Mouse (Mus musculus) limb, embryonic 11.5 days (tissue): ENCODE results near the gene Tnfaip8l3. TPM values are rescaled to one million over a fixed set of nuclear protein-coding genes. Genes with fewer than 3 reads are reported as not detected.
"Not testable (repeated sequence)": the region's sequence is repeated elsewhere in the genome, so short reads cannot be mapped to it uniquely, and the experiment has no call there.

Experiments used
- ATAC-seq: fragments of 200-750 bp; cut with Nextera tagmentation; 2 replicates; pipeline ENCODE4 v1.8.0; 2017; ENCODE audit warnings: low read depth; ENCODE audit not compliant: insufficient number of reproducible peaks, low FRiP score, low TSS enrichment
- DNase-seq: peaks from one replicate; pipeline ENCODE4 v3.0.0-alpha.2; 2015; ENCODE audit warnings: low spot score
- H3K27ac ChIP-seq: fragments of 300-500 bp; sonication (generic); replicated peaks from 2 replicates; pipeline ENCODE4 v1.5.1; 2014; ENCODE audit warnings: low read depth, mild to moderate bottlenecking, low read length
- H3K27me3 ChIP-seq: fragments of 300-500 bp; sonication (generic); 2 replicates; pipeline ENCODE4 v1.6.1; 2014; ENCODE audit warnings: mild to moderate bottlenecking, low read length, mixed read lengths; ENCODE audit not compliant: control insufficient read depth, insufficient read depth
- H3K36me3 ChIP-seq: fragments of 300-500 bp; sonication (generic); 2 replicates; pipeline ENCODE4 v1.6.1; 2014; ENCODE audit warnings: mild to moderate bottlenecking, low read length, moderate library complexity, mixed read lengths; ENCODE audit not compliant: control insufficient read depth, insufficient read depth
- H3K4me1 ChIP-seq: fragments of 300-500 bp; sonication (generic); 2 replicates; pipeline ENCODE4 v1.6.1; 2014; ENCODE audit warnings: low read length, mixed read lengths; ENCODE audit not compliant: control insufficient read depth, insufficient read depth
- H3K4me2 ChIP-seq: fragments of 300-500 bp; sonication (generic); 2 replicates; pipeline ENCODE4 v1.6.1; 2014; ENCODE audit warnings: low read depth, mild to moderate bottlenecking, moderate library complexity; ENCODE audit not compliant: severe bottlenecking
- H3K4me3 ChIP-seq: fragments of 300-500 bp; sonication (generic); 2 replicates; pipeline ENCODE4 v1.5.1; 2014; ENCODE audit warnings: low read depth, low read length
- H3K9ac ChIP-seq: fragments of 300-500 bp; sonication (generic); 2 replicates; pipeline ENCODE4 v1.6.1; 2014; ENCODE audit warnings: mild to moderate bottlenecking, low read length
- H3K9me3 ChIP-seq: fragments of 300-500 bp; sonication (generic); 2 replicates; pipeline ENCODE4 v1.6.1; 2016; ENCODE audit warnings: low read length; ENCODE audit not compliant: control insufficient read depth
- WGBS: fragments of 180-500 bp; shearing (Covaris S2); extraction: QIAGEN DNeasy Blood & Tissue Kit; methylation state at CpG from one replicate; pipeline ENCODE4 v1.1.7; 2014; 5-methylcytosine and 5-hydroxymethylcytosine counted together
- polyA plus RNA-seq: library from polyadenylated mRNA; unstranded; fragments of >200 nt; fragmentation: Nextera tagmentation; extraction: Ambion mirVana; gene quantifications from 2 replicates; pipeline ENCODE4 v1.2.1, GENCODE M21; 2014

Gene Tnfaip8l3
- polyA plus RNA-seq, 1 experiment from 2014 or later: 0.07 TPM

GRCm38 (mm10) chr9:54048978-54049377 is 19.2 kb downstream of the Tnfaip8l3 start:
- no peak overlapping the region for H3K4me3 ChIP-seq
- ATAC-seq: no peak
- WGBS: 76% methylated on average over 5 of the region's 5 CpGs

GRCm38 (mm10) chr9:54043067-54043466 is 25.1 kb downstream of the Tnfaip8l3 start:
- Histone ChIP-seq H3K9me3 (no peaks in the 10 kb centered on the region), H3K4me3 (no peak overlapping the region), H3K4me1 (no peaks in the 10 kb centered on the region), H3K36me3 (no peaks in the 10 kb centered on the region), H3K27ac (no peak overlapping the region), H3K9ac (no peak overlapping the region), H3K27me3 (no peaks in the 10 kb centered on the region), H3K4me2 (no peak overlapping the region)
- 95% methylated on average over 5 of the region's 5 CpGs for WGBS
- DNase-seq (no peak), ATAC-seq (no peak)

More at GRCm38 (mm10) chr9:54048978-54049377, 19.2 kb downstream of the Tnfaip8l3 start:
- Histone ChIP-seq H3K27ac (no peak overlapping the region), H3K4me1 (no peaks in the 10 kb centered on the region), H3K9me3 (no peaks in the 10 kb centered on the region), H3K36me3 (no peaks in the 10 kb centered on the region), H3K27me3 (no peaks in the 10 kb centered on the region), H3K9ac (no peak overlapping the region), H3K4me2 (no peak overlapping the region)
- no peak for DNase-seq

GRCm38 (mm10) chr9:54037717-54038116 is 30.5 kb downstream of the Tnfaip8l3 start:
- H3K4me1 ChIP-seq: no peaks in the 10 kb centered on the region
- H3K4me3 ChIP-seq: no peak overlapping the region
- no peaks in the 10 kb centered on the region for H3K27me3 ChIP-seq
- H3K4me2 ChIP-seq: no peak overlapping the region
- 81% methylated on average over 9 of the region's 9 CpGs for WGBS
- no peaks in the 10 kb centered on the region for H3K36me3 ChIP-seq
- no peak overlapping the region for H3K27ac ChIP-seq
- DNase-seq (no peak), ATAC-seq (no peak)
- no peaks in the 10 kb centered on the region for H3K9me3 ChIP-seq
- H3K9ac ChIP-seq: no peak overlapping the region

GRCm38 (mm10) chr9:54034691-54035090 is 33.5 kb downstream of the Tnfaip8l3 start:
- H3K4me2 ChIP-seq: no peak overlapping the region
- WGBS: 89% methylated on average over 5 of the region's 5 CpGs
- no peaks in the 10 kb centered on the region for H3K9me3 ChIP-seq
- DNase-seq: no peak
- H3K4me3 ChIP-seq: no peak overlapping the region
- no peak overlapping the region for H3K27ac ChIP-seq
- no peak for ATAC-seq
- H3K27me3 ChIP-seq: no peaks in the 10 kb centered on the region
- H3K36me3 ChIP-seq: no peaks in the 10 kb centered on the region
- H3K4me1 ChIP-seq: no peaks in the 10 kb centered on the region
- H3K9ac ChIP-seq: no peak overlapping the region

- ATAC-seq: no peak
- 61% methylated on average over 3 of the region's 3 CpGs for WGBS
These were observed 45.4 kb downstream of the Tnfaip8l3 start for GRCm38 (mm10) chr9:54022795-54023194.

GRCm38 (mm10) chr9:53994528-53994927 is 73.7 kb downstream of the Tnfaip8l3 start:
- Histone ChIP-seq H3K36me3 (no peaks in the 10 kb centered on the region), H3K9ac (no peak overlapping the region), H3K4me3 (no peak overlapping the region), H3K27ac (no peak overlapping the region), H3K9me3 (no peaks in the 10 kb centered on the region), H3K4me2 (no peak overlapping the region), H3K4me1 (no peaks in the 10 kb centered on the region), H3K27me3 (no peaks in the 10 kb centered on the region)
- 62% methylated on average over 1 of the region's 1 CpGs for WGBS
- DNase-seq (no peak), ATAC-seq (no peak)

More at GRCm38 (mm10) chr9:54022795-54023194, 45.4 kb downstream of the Tnfaip8l3 start:
- Histone ChIP-seq H3K4me1 (no peaks in the 10 kb centered on the region), H3K27me3 (no peaks in the 10 kb centered on the region), H3K4me3 (no peak overlapping the region), H3K4me2 (no peak overlapping the region), H3K9me3 (no peaks in the 10 kb centered on the region), H3K9ac (no peak overlapping the region), H3K27ac (no peak overlapping the region), H3K36me3 (no peaks in the 10 kb centered on the region)
- no peak for DNase-seq

- DNase-seq, H3K9me3 ChIP-seq, ATAC-seq, H3K27me3 ChIP-seq, H3K4me3 ChIP-seq, H3K27ac ChIP-seq, H3K36me3 ChIP-seq, H3K9ac ChIP-seq, H3K4me2 ChIP-seq, H3K4me1 ChIP-seq: not testable (repeated sequence)
These were observed 75.6 kb downstream of the Tnfaip8l3 start for GRCm38 (mm10) chr9:53992567-53992966.

- DNase-seq (peak; percentile 63), ATAC-seq (no peak)
- no peak overlapping the region for H3K9ac ChIP-seq
- no peaks in the 10 kb centered on the region for H3K27me3 ChIP-seq
- no peaks in the 10 kb centered on the region for H3K36me3 ChIP-seq
- H3K4me2 ChIP-seq: no peak overlapping the region
- H3K27ac ChIP-seq: no peak overlapping the region
- WGBS: 3% methylated on average over 3 of the region's 3 CpGs
- H3K9me3 ChIP-seq: no peaks in the 10 kb centered on the region
- no peak overlapping the region for H3K4me3 ChIP-seq
- H3K4me1 ChIP-seq: no peaks in the 10 kb centered on the region
These were observed 77.3 kb downstream of the Tnfaip8l3 start for GRCm38 (mm10) chr9:53990921-53991320.

- WGBS: 48% methylated on average over 3 of the region's 3 CpGs
- no peak for ATAC-seq
- no peaks in the 10 kb centered on the region for H3K9me3 ChIP-seq
These were observed 81.2 kb downstream of the Tnfaip8l3 start for GRCm38 (mm10) chr9:53986972-53987371.

More at GRCm38 (mm10) chr9:53986972-53987371, 81.2 kb downstream of the Tnfaip8l3 start:
- no peaks in the 10 kb centered on the region for H3K27me3 ChIP-seq
- H3K4me3 ChIP-seq: no peak overlapping the region
- H3K4me1 ChIP-seq: no peaks in the 10 kb centered on the region
- H3K9ac ChIP-seq: no peak overlapping the region
- DNase-seq: peak; percentile 29
- no peaks in the 10 kb centered on the region for H3K36me3 ChIP-seq
- H3K27ac ChIP-seq: no peak overlapping the region
- no peak overlapping the region for H3K4me2 ChIP-seq
